ENCODE assay signal across 25 mouse cellular contexts in genomic region chr5:24309223-24309622, GRCm38 (mm10). TPM values are rescaled to one million over a fixed set of nuclear protein-coding genes. Genes with fewer than 3 reads are reported as not detected.
"Had no signal": no experiment of that assay in that cellular context is flagged by ENCODE, and none has a peak within 500 bp of the region (broad histone marks: within the 10 kb centered on the region; RNA-seq: fewer than 3 reads in every experiment).

No protein-coding gene starts in this region.

- H3K9me3 ChIP-seq: forebrain, embryonic 15.5 days had no signal

- DNase-seq: cerebellum, adult 9-11 months; cerebellum, postnatal 25 days; cerebellum, postnatal 36 days; embryo, embryonic 11 days; gastrocnemius, adult 2 months; gastrocnemius, postnatal 10 days; gastrocnemius, postnatal 14 days; gastrocnemius, postnatal 25 days; gastrocnemius, postnatal 36 days; heart, adult 18-20 months; heart, adult 2 months had no signal

- H3K36me3 ChIP-seq: embryonic facial prominence, embryonic 10.5 days; embryonic facial prominence, embryonic 12.5 days; embryonic facial prominence, embryonic 13.5 days; embryonic facial prominence, embryonic 15.5 days; forebrain, embryonic 12.5 days; forebrain, embryonic 15.5 days; heart, embryonic 10.5 days had no signal

- H3K27me3 ChIP-seq: embryonic facial prominence, embryonic 12.5 days; embryonic facial prominence, embryonic 13.5 days; embryonic facial prominence, embryonic 15.5 days; forebrain, embryonic 12.5 days; forebrain, embryonic 13.5 days; forebrain, embryonic 15.5 days had no signal

- H3K4me2 ChIP-seq: embryonic facial prominence, embryonic 12.5 days; embryonic facial prominence, embryonic 13.5 days; embryonic facial prominence, embryonic 15.5 days; forebrain, embryonic 12.5 days; forebrain, embryonic 13.5 days; forebrain, embryonic 15.5 days had no signal

- H3K4me1 ChIP-seq: embryonic facial prominence, embryonic 10.5 days; embryonic facial prominence, embryonic 12.5 days; embryonic facial prominence, embryonic 13.5 days; forebrain, embryonic 10.5 days; forebrain, embryonic 12.5 days; forebrain, embryonic 13.5 days; heart, embryonic 10.5 days had no signal

- H3K27ac ChIP-seq: embryonic facial prominence, embryonic 10.5 days; embryonic facial prominence, embryonic 12.5 days; embryonic facial prominence, embryonic 13.5 days; embryonic facial prominence, embryonic 15.5 days; forebrain, embryonic 10.5 days; forebrain, embryonic 12.5 days; forebrain, embryonic 13.5 days; forebrain, embryonic 15.5 days; gastrocnemius, adult 2 months; heart, adult 2 months; heart, embryonic 10.5 days had no signal

- H3K9ac ChIP-seq: embryonic facial prominence, embryonic 12.5 days; embryonic facial prominence, embryonic 13.5 days; embryonic facial prominence, embryonic 15.5 days; forebrain, embryonic 12.5 days; forebrain, embryonic 13.5 days; forebrain, embryonic 15.5 days; forebrain, postnatal 0 days had no signal

- ATAC-seq: forebrain, embryonic 13.5 days; forebrain, embryonic 14.5 days; forebrain, embryonic 15.5 days; forebrain, embryonic 16.5 days had no signal

- H3K4me3 ChIP-seq: embryonic facial prominence, embryonic 10.5 days; embryonic facial prominence, embryonic 12.5 days; embryonic facial prominence, embryonic 13.5 days; embryonic facial prominence, embryonic 15.5 days; erythroblast, embryonic 14.5 days; forebrain, embryonic 10.5 days; forebrain, embryonic 12.5 days; forebrain, embryonic 13.5 days; forebrain, embryonic 15.5 days; gastrocnemius, adult 2 months; heart, adult 2 months; heart, embryonic 10.5 days had no signal

RNA-seq across cellular contexts. Expression of gene Kcnh2, which starts 42.2 kb away (rescaled TPM):
- total RNA-seq: granulocyte monocyte progenitor cell, adult 5-6 weeks had no signal
- polyA plus RNA-seq: erythroblast, embryonic 14.5 days had no signal

RNA-seq across cellular contexts. Expression of gene Nos3, which starts 55.4 kb away (rescaled TPM):
- total RNA-seq: granulocyte monocyte progenitor cell, adult 5-6 weeks had no signal
